Mouse (Mus musculus) hindbrain, embryonic 11.5 days (tissue): ENCODE data around the gene Vmn1r41. TPM values are rescaled to one million over a fixed set of nuclear protein-coding genes. Genes with fewer than 3 reads are reported as not detected.

Experiments
- ATAC-seq: fragments of 200-750 bp; cut with Nextera tagmentation; 2 replicates; pipeline ENCODE4 v1.8.0; 2017; ENCODE audit warnings: mild to moderate bottlenecking, moderate TSS enrichment, moderate library complexity; ENCODE audit not compliant: low FRiP score
- DNase-seq: peaks from one replicate; pipeline ENCODE4 v3.0.0-alpha.2; 2015; ENCODE audit warnings: low spot score
- H3K27ac ChIP-seq: fragments of 300-500 bp; sonication (generic); 2 replicates; pipeline ENCODE4 v1.5.1; 2014; ENCODE audit warnings: mild to moderate bottlenecking, low read depth, low read length
- H3K27me3 ChIP-seq: fragments of 300-500 bp; sonication (generic); 2 replicates; pipeline ENCODE4 v1.6.1; 2014; ENCODE audit warnings: mild to moderate bottlenecking, low read length, moderate library complexity, mixed read lengths; ENCODE audit not compliant: control insufficient read depth, insufficient read depth
- H3K36me3 ChIP-seq: fragments of 300-500 bp; sonication (generic); 2 replicates; pipeline ENCODE4 v1.6.1; 2014; ENCODE audit warnings: mild to moderate bottlenecking, low read length, moderate library complexity, mixed read lengths; ENCODE audit not compliant: control insufficient read depth, insufficient read depth
- H3K4me1 ChIP-seq: fragments of 300-500 bp; sonication (generic); replicated peaks from 2 replicates; pipeline ENCODE4 v1.6.1; 2014; ENCODE audit warnings: low read length, mixed read lengths; ENCODE audit not compliant: control insufficient read depth, insufficient read depth
- H3K4me2 ChIP-seq: fragments of 300-500 bp; sonication (generic); replicated peaks from 2 replicates; pipeline ENCODE4 v1.6.1; 2014; ENCODE audit warnings: mild to moderate bottlenecking, low read depth, low read length
- H3K4me3 ChIP-seq: fragments of 300-500 bp; sonication (generic); 2 replicates; pipeline ENCODE4 v1.5.1; 2014; ENCODE audit warnings: low read depth, low read length
- H3K9ac ChIP-seq: fragments of 300-500 bp; sonication (generic); 2 replicates; pipeline ENCODE4 v1.6.1; 2014; ENCODE audit warnings: low read depth, low read length
- H3K9me3 ChIP-seq: fragments of 300-500 bp; sonication (generic); 2 replicates; pipeline ENCODE4 v1.6.1; 2016; ENCODE audit warnings: low read length; ENCODE audit not compliant: control insufficient read depth
- WGBS: fragments of 180-500 bp; shearing (Covaris S2); extraction: QIAGEN DNeasy Blood & Tissue Kit; methylation state at CpG from one replicate; pipeline ENCODE4 v1.1.7; 2014; 5-methylcytosine and 5-hydroxymethylcytosine counted together
- polyA plus RNA-seq: library from polyadenylated mRNA; unstranded; fragments of >200 nt; fragmentation: Nextera tagmentation; extraction: Ambion mirVana; gene quantifications from 2 replicates; pipeline ENCODE4 v1.2.1, GENCODE M21; 2014

Gene Vmn1r41
- not detected in 2 replicates for polyA plus RNA-seq

DNA sequence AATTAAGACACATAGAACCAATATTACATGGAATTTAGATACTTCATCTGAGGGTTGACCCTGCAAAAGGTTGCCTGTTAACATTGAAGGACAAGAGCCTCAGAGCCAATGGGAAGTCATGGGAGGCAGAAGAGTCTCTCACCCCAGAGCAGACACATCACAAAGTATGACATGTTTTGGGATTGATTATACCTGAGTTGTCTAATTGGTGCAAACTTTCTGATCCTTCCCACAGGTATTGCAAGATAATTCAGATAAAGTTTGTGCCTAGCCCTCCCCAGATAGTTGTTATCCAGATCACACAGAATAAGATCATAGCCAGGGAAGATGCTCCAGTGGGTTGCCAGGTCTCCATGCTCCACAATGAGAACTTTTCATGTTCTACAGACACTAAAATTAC lies at the start of gene Vmn1r41:
Vmn1r41 (plus strand) TSS at position 301 of the 400 bp plus-strand sequence.
- Histone ChIP-seq H3K36me3 (no peaks in the 10 kb centered on the region), H3K9me3 (0 out of 2 replicates have a peak, but pooled peaks cover 2% of the 10 kb centered on the region), H3K4me2 (no peak within 1 kb of the TSS), H3K27ac (no peak within 1 kb of the TSS), H3K27me3 (no peaks in the 10 kb centered on the region), H3K4me1 (no peaks in the 10 kb centered on the region), H3K4me3 (no peak within 1 kb of the TSS), H3K9ac (no peak within 1 kb of the TSS)
- DNase-seq (no peak), ATAC-seq (no peak)

- no peaks in the 10 kb centered on the region for H3K9me3 ChIP-seq
- no peak overlapping the region for H3K4me2 ChIP-seq
- H3K4me3 ChIP-seq: no peak overlapping the region
- H3K27ac ChIP-seq: no peak overlapping the region
- H3K4me1 ChIP-seq: no peaks in the 10 kb centered on the region
- ATAC-seq (no peak), DNase-seq (no peak)
- H3K9ac ChIP-seq: no peak overlapping the region
- no peaks in the 10 kb centered on the region for H3K27me3 ChIP-seq
- H3K36me3 ChIP-seq: no peaks in the 10 kb centered on the region
- 84% methylated on average over 2 of the region's 2 CpGs for WGBS
Observed at GRCm38 (mm10) chr6:89706624-89707023, 33.9 kb upstream of the Vmn1r41 start.

GRCm38 (mm10) chr6:89707240-89707639 lies 33.3 kb upstream of the Vmn1r41 start, which contains the start of gene Vmn1r40:
Gene Vmn1r40, plus strand, starts transcription at chr6:89707540.
- 83% methylated on average over 4 of the region's 4 CpGs for WGBS
- Histone ChIP-seq H3K27ac (no peak within 1 kb of the TSS), H3K9me3 (no peaks in the 10 kb centered on the region), H3K4me3 (no peak within 1 kb of the TSS), H3K9ac (no peak within 1 kb of the TSS), H3K27me3 (no peaks in the 10 kb centered on the region), H3K4me1 (no peaks in the 10 kb centered on the region), H3K36me3 (no peaks in the 10 kb centered on the region), H3K4me2 (no peak within 1 kb of the TSS)
- DNase-seq (no peak), ATAC-seq (no peak)

DNA sequence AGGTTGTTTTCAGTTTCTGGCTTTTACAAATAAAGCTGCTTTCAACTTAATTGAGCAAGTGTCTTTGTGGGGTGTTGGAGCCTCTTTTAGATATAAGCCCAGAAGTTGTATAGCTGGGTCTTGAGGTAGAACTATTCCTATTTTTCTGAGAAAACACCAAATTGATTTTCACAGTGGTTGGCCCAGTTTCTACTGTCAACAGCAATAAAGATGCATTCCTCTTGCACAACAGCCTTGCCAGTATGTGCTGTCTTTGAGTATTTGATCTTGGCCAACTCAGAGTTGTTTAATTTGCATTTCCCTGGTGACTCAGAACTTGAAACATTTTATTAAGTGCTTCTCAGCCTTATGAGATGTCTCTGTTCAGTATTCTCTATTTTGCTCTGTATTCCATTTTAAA lies 22.5 kb upstream of the Vmn1r41 start:
- H3K27ac ChIP-seq: no peak overlapping the region
- H3K4me1 ChIP-seq: no peaks in the 10 kb centered on the region
- ATAC-seq: no peak
- H3K36me3 ChIP-seq: no peaks in the 10 kb centered on the region
- H3K9ac ChIP-seq: no peak overlapping the region
- no peaks in the 10 kb centered on the region for H3K27me3 ChIP-seq
- H3K4me2 ChIP-seq: no peak overlapping the region
- H3K4me3 ChIP-seq: no peak overlapping the region
- H3K9me3 ChIP-seq: no peaks in the 10 kb centered on the region
- no peak for DNase-seq

- DNase-seq: no peak
- no peaks in the 10 kb centered on the region for H3K36me3 ChIP-seq
- no peak for ATAC-seq
- no peaks in the 10 kb centered on the region for H3K4me1 ChIP-seq
- H3K27ac ChIP-seq: no peak overlapping the region
- H3K9ac ChIP-seq: no peak overlapping the region
- H3K9me3 ChIP-seq: 0 out of 2 replicates have a peak, but pooled peaks cover 2% of the 10 kb centered on the region
- H3K4me2 ChIP-seq: no peak overlapping the region
- H3K27me3 ChIP-seq: no peaks in the 10 kb centered on the region
- H3K4me3 ChIP-seq: no peak overlapping the region
Observed at GRCm38 (mm10) chr6:89742811-89743210, 2.2 kb downstream of the Vmn1r41 start.

GRCm38 (mm10) chr6:89790231-89790630 lies 49.7 kb downstream of the Vmn1r41 start:
- H3K9ac ChIP-seq: no peak overlapping the region
- no peak for DNase-seq
- no peaks in the 10 kb centered on the region for H3K9me3 ChIP-seq
- H3K36me3 ChIP-seq: no peaks in the 10 kb centered on the region
- H3K4me1 ChIP-seq: no peaks in the 10 kb centered on the region
- H3K27me3 ChIP-seq: no peaks in the 10 kb centered on the region
- no peak overlapping the region for H3K4me3 ChIP-seq
- ATAC-seq: no peak
- H3K4me2 ChIP-seq: no peak overlapping the region
- H3K27ac ChIP-seq: no peak overlapping the region

Other genes starting within 250 kb of the Vmn1r41 start
- 86.2 and 91.2 TPM in 2 replicates for gene Chchd6, start 145.1 kb upstream of the Vmn1r41 start, polyA plus RNA-seq
- gene Txnrd3, start 96.8 kb upstream of the Vmn1r41 start, polyA plus RNA-seq: 11.0 and 15.0 TPM in 2 replicates
- not detected in 2 replicates for gene Vmn1r40, start 33.2 kb upstream of the Vmn1r41 start, polyA plus RNA-seq
- not detected in 2 replicates for gene Vmn1r42, start 135.6 kb downstream of the Vmn1r41 start, polyA plus RNA-seq
- gene Vmn1r43, start 135.6 kb downstream of the Vmn1r41 start, polyA plus RNA-seq: not detected in 2 replicates
- gene Vmn1r44, start 142.9 kb downstream of the Vmn1r41 start, polyA plus RNA-seq: not detected in 2 replicates
- not detected in 2 replicates for gene Vmn1r45, start 199.8 kb downstream of the Vmn1r41 start, polyA plus RNA-seq
- not detected in 2 replicates for gene Vmn1r46, start 228.5 kb downstream of the Vmn1r41 start, polyA plus RNA-seq